Mouse (Mus musculus) neural tube, embryonic 12.5 days (tissue): ENCODE results near the gene Map3k11. TPM values are rescaled to one million over a fixed set of nuclear protein-coding genes. Genes with fewer than 3 reads are reported as not detected.

ENCODE experiments used
- ATAC-seq: fragments of 200-750 bp; cut with Nextera tagmentation; 2 replicates; pipeline ENCODE4 v1.8.0; 2017; ENCODE audit warnings: low read depth, mild to moderate bottlenecking, moderate TSS enrichment, moderate library complexity; ENCODE audit not compliant: low FRiP score
- H3K27ac ChIP-seq: fragments of 300-500 bp; sonication (generic); 2 replicates; pipeline ENCODE4 v1.5.1; 2016
- H3K27me3 ChIP-seq: fragments of 300-500 bp; sonication (generic); replicated peaks from 2 replicates; pipeline ENCODE4 v1.6.1; 2016; ENCODE audit warnings: mild to moderate bottlenecking
- H3K36me3 ChIP-seq: fragments of 300-500 bp; sonication (generic); 2 replicates; pipeline ENCODE4 v1.6.1; 2016; ENCODE audit warnings: mild to moderate bottlenecking
- H3K4me1 ChIP-seq: fragments of 300-500 bp; sonication (generic); 2 replicates; pipeline ENCODE4 v1.6.1; 2016
- H3K4me2 ChIP-seq: fragments of 300-500 bp; sonication (generic); replicated peaks from 2 replicates; pipeline ENCODE4 v1.6.1; 2016; ENCODE audit warnings: mild to moderate bottlenecking
- H3K4me3 ChIP-seq: fragments of 300-500 bp; sonication (generic); 2 replicates; pipeline ENCODE4 v1.5.1; 2016
- H3K9ac ChIP-seq: fragments of 300-500 bp; sonication (generic); 2 replicates; pipeline ENCODE4 v1.6.1; 2016; ENCODE audit warnings: mild to moderate bottlenecking
- H3K9me3 ChIP-seq: fragments of 300-500 bp; sonication (generic); 2 replicates; pipeline ENCODE4 v1.6.1; 2016; ENCODE audit warnings: mild to moderate bottlenecking
- WGBS: fragments of 180-500 bp; shearing (Covaris S2); methylation state at CpG from one replicate; pipeline ENCODE4 v1.1.7; 2016; 5-methylcytosine and 5-hydroxymethylcytosine counted together
- polyA plus RNA-seq: library from polyadenylated mRNA; unstranded; fragments of >200 nt; fragmentation: Nextera tagmentation; extraction: Ambion mirVana; gene quantifications from 2 replicates; pipeline ENCODE4 v1.2.1, GENCODE M21; 2016

The Map3k11 gene
- polyA plus RNA-seq, 1 experiment from 2014 or later = 28.9 TPM

GRCm38 (mm10) chr19:5715793-5716688, 27.5 kb downstream of the Map3k11 start:
- 17% methylated on average over 43 of the region's 43 CpGs for WGBS
- 0 out of 2 replicates have a peak, but pooled peaks have one; percentile 37 for ATAC-seq
- no peak overlapping the region for H3K4me3 ChIP-seq
- peaks cover 88% of the 10 kb centered on the region for H3K36me3 ChIP-seq
- H3K9me3 ChIP-seq = no peaks in the 10 kb centered on the region
- H3K27me3 ChIP-seq = no peaks in the 10 kb centered on the region
- H3K4me1 ChIP-seq = peaks cover 13% of the 10 kb centered on the region
- no peak overlapping the region for H3K27ac ChIP-seq
- H3K4me2 ChIP-seq = peak overlapping the region; percentile 43
- 0 out of 2 replicates have a peak overlapping the region, but pooled peaks have one; percentile 21 for H3K9ac ChIP-seq

GRCm38 (mm10) chr19:5716955-5717354, 28.4 kb downstream of the Map3k11 start:
- Histone ChIP-seq H3K36me3 (peaks cover 89% of the 10 kb centered on the region), H3K9me3 (no peaks in the 10 kb centered on the region), H3K4me3 (no peak overlapping the region), H3K27ac (no peak overlapping the region), H3K9ac (no peak overlapping the region), H3K4me1 (peaks cover 13% of the 10 kb centered on the region), H3K27me3 (no peaks in the 10 kb centered on the region), H3K4me2 (no peak overlapping the region)
- WGBS = 63% methylated on average over 10 of the region's 10 CpGs
- ATAC-seq = no peak

- WGBS = 95% methylated on average over 6 of the region's 6 CpGs
- H3K36me3 ChIP-seq = peaks cover 81% of the 10 kb centered on the region
- no peak overlapping the region for H3K9ac ChIP-seq
- H3K27me3 ChIP-seq = no peaks in the 10 kb centered on the region
- H3K4me1 ChIP-seq = peaks cover 21% of the 10 kb centered on the region
- no peak for ATAC-seq
- H3K27ac ChIP-seq = no peak overlapping the region
- no peak overlapping the region for H3K4me3 ChIP-seq
- no peak overlapping the region for H3K4me2 ChIP-seq
- H3K9me3 ChIP-seq = no peaks in the 10 kb centered on the region
Measured at GRCm38 (mm10) chr19:5721233-5721632, 32.7 kb downstream of the Map3k11 start.

GRCm38 (mm10) chr19:5722848-5723425, 34.4 kb downstream of the Map3k11 start:
- no peak overlapping the region for H3K4me3 ChIP-seq
- no peak overlapping the region for H3K4me2 ChIP-seq
- no peak overlapping the region for H3K9ac ChIP-seq
- ATAC-seq = no peak
- H3K27me3 ChIP-seq = no peaks in the 10 kb centered on the region
- H3K36me3 ChIP-seq = peaks cover 68% of the 10 kb centered on the region
- 92% methylated on average over 7 of the region's 7 CpGs for WGBS
- no peaks in the 10 kb centered on the region for H3K9me3 ChIP-seq
- H3K4me1 ChIP-seq = peaks cover 35% of the 10 kb centered on the region
- no peak overlapping the region for H3K27ac ChIP-seq

- ATAC-seq = no peak
- WGBS = 79% methylated on average over 4 of the region's 4 CpGs
- H3K4me2 ChIP-seq = peak overlapping the region; percentile 94
- H3K9ac ChIP-seq = 0 out of 2 replicates have a peak overlapping the region, but pooled peaks have one; percentile 8
- no peaks in the 10 kb centered on the region for H3K27me3 ChIP-seq
- peaks cover 59% of the 10 kb centered on the region for H3K36me3 ChIP-seq
- H3K27ac ChIP-seq = no peak overlapping the region
- peaks cover 43% of the 10 kb centered on the region for H3K4me1 ChIP-seq
- H3K9me3 ChIP-seq = no peaks in the 10 kb centered on the region
- H3K4me3 ChIP-seq = peak overlapping the region; percentile 36; the same call in 1 of the 2 replicates
Measured at GRCm38 (mm10) chr19:5723934-5724548, 35.5 kb downstream of the Map3k11 start.

- Histone ChIP-seq H3K36me3 (peaks cover 54% of the 10 kb centered on the region), H3K4me3 (peak overlapping the region; percentile 36; the same call in 1 of the 2 replicates), H3K9ac (no peak overlapping the region; the same call in 1 of the 2 replicates), H3K27me3 (no peaks in the 10 kb centered on the region), H3K9me3 (no peaks in the 10 kb centered on the region), H3K27ac (no peak overlapping the region), H3K4me1 (peaks cover 43% of the 10 kb centered on the region), H3K4me2 (peak overlapping the region; percentile 94)
- no peak for ATAC-seq
- 77% methylated on average over 7 of the region's 7 CpGs for WGBS
Measured at GRCm38 (mm10) chr19:5724549-5724941, 36.0 kb downstream of the Map3k11 start.

- peaks cover 47% of the 10 kb centered on the region for H3K4me1 ChIP-seq
- peak overlapping the region; percentile 44 for H3K9ac ChIP-seq
- WGBS = 76% methylated on average over 12 of the region's 12 CpGs
- peak overlapping the region; percentile 94 for H3K4me2 ChIP-seq
- peak overlapping the region; percentile 36; the same call in 1 of the 2 replicates for H3K4me3 ChIP-seq
- H3K9me3 ChIP-seq = no peaks in the 10 kb centered on the region
- peaks cover 48% of the 10 kb centered on the region for H3K36me3 ChIP-seq
- H3K27ac ChIP-seq = no peak overlapping the region
- H3K27me3 ChIP-seq = no peaks in the 10 kb centered on the region
- no peak for ATAC-seq
Measured at GRCm38 (mm10) chr19:5725029-5725707, 36.6 kb downstream of the Map3k11 start.

GRCm38 (mm10) chr19:5725767-5726515, 37.4 kb downstream of the Map3k11 start, which contains the start of gene Ehbp1l1:
Gene Ehbp1l1 (minus strand): TSS chr19:5726317.
- ATAC-seq = no peak

GRCm38 (mm10) chr19:5726961-5727578, 38.5 kb downstream of the Map3k11 start:
- Histone ChIP-seq H3K4me1 (peaks cover 61% of the 10 kb centered on the region), H3K27me3 (no peaks in the 10 kb centered on the region), H3K27ac (no peak overlapping the region), H3K9me3 (no peaks in the 10 kb centered on the region), H3K4me3 (peak overlapping the region; percentile 91), H3K36me3 (peaks cover 29% of the 10 kb centered on the region), H3K4me2 (peak overlapping the region; percentile 94), H3K9ac (peak overlapping the region; percentile 98)
- WGBS = 83% methylated on average over 15 of the region's 15 CpGs
- ATAC-seq = no peak

More at GRCm38 (mm10) chr19:5725767-5726515, 37.4 kb downstream of the Map3k11 start, which contains the start of gene Ehbp1l1:
- 13% methylated on average over 49 of the region's 49 CpGs for WGBS
- Histone ChIP-seq H3K4me1 (peaks cover 54% of the 10 kb centered on the region), H3K36me3 (peaks cover 40% of the 10 kb centered on the region), H3K4me3 (peak within 1 kb of the TSS; percentile 36), H3K27ac (no peak within 1 kb of the TSS), H3K9me3 (no peaks in the 10 kb centered on the region), H3K4me2 (peak within 1 kb of the TSS; percentile 94), H3K27me3 (no peaks in the 10 kb centered on the region), H3K9ac (peak within 1 kb of the TSS; percentile 55)

GRCm38 (mm10) chr19:5727701-5728100, 39.2 kb downstream of the Map3k11 start:
- Histone ChIP-seq H3K27me3 (no peaks in the 10 kb centered on the region), H3K4me3 (peak overlapping the region; percentile 91), H3K36me3 (peaks cover 24% of the 10 kb centered on the region), H3K4me2 (peak overlapping the region; percentile 94), H3K9me3 (no peaks in the 10 kb centered on the region), H3K27ac (no peak overlapping the region), H3K4me1 (peaks cover 62% of the 10 kb centered on the region), H3K9ac (peak overlapping the region; percentile 98)
- 7% methylated on average over 14 of the region's 14 CpGs for WGBS
- no peak for ATAC-seq
